Mouse (Mus musculus) G1E (cell line): ENCODE measurements around the gene Ttc3. TPM values are rescaled to one million over a fixed set of nuclear protein-coding genes. Genes with fewer than 3 reads are reported as not detected.
A peak's percentile ranks its signal among the peaks of the same experiment; 100 is the strongest.
"Not testable (repeated sequence)": the region's sequence is repeated elsewhere in the genome, so short reads cannot be mapped to it uniquely, and the experiment has no call there.

Experiments used
- ATAC-seq: 2 replicates; pipeline ENCODE4 v1.8.0; 2016; ENCODE audit warnings: mild to moderate bottlenecking; ENCODE audit not compliant: insufficient number of reproducible peaks, poor library complexity, low FRiP score, severe bottlenecking; ENCODE audit errors: extremely low read depth
- DNase-seq: peaks from one replicate; pipeline ENCODE4 v3.0.0; 2012; ENCODE audit warnings: low spot score
- H3K27me3 ChIP-seq: 2 replicates; pipeline ENCODE4 v1.6.1; 2012; ENCODE audit warnings: mild to moderate bottlenecking, low read length, inconsistent platforms; ENCODE audit not compliant: insufficient read depth
- H3K36me3 ChIP-seq: replicated peaks from 2 replicates; pipeline ENCODE3; 2012; ENCODE audit warnings: mild to moderate bottlenecking, inconsistent platforms
- H3K4me1 ChIP-seq: 2 replicates; pipeline ENCODE4 v1.6.1; 2012; ENCODE audit warnings: low read depth, low read length, inconsistent platforms, mixed read lengths; ENCODE audit not compliant: insufficient read depth
- H3K4me3 ChIP-seq: 2 replicates; pipeline ENCODE4 v1.5.1; 2012; ENCODE audit warnings: low read depth, mild to moderate bottlenecking, inconsistent platforms, low read length, moderate library complexity, mixed read lengths
- H3K9me3 ChIP-seq: replicated peaks from 2 replicates; pipeline ENCODE4 v1.6.1; 2012; ENCODE audit warnings: inconsistent platforms
- CTCF ChIP-seq: IDR thresholded peaks from 2 replicates; pipeline ENCODE4 v1.5.1; 2012; ENCODE audit warnings: low read depth, low read length, inconsistent platforms, mixed read lengths
- GATA1 ChIP-seq: IDR thresholded peaks from 2 replicates; pipeline ENCODE4 v1.6.1; 2012; ENCODE audit warnings: borderline replicate concordance, low read length, inconsistent platforms, mixed read lengths
- GATA2 ChIP-seq: IDR thresholded peaks from 2 replicates; pipeline ENCODE4 v1.6.1; 2012; ENCODE audit warnings: low read depth, low read length, inconsistent platforms, borderline replicate concordance
- POLR2AphosphoS5 ChIP-seq: IDR thresholded peaks from 2 replicates; pipeline ENCODE4 v1.6.1; 2012; ENCODE audit warnings: low read depth, low read length, inconsistent platforms; ENCODE audit not compliant: insufficient replicate concordance
- TAL1 ChIP-seq: conservative IDR thresholded peaks from 2 replicates; pipeline ENCODE4 v1.6.1; 2012; ENCODE audit warnings: low read depth, low read length, inconsistent platforms, mixed read lengths
- polyA plus RNA-seq: library from polyadenylated mRNA; stranded (reverse); fragments of >175 nt; gene quantifications from 2 replicates; pipeline ENCODE4 v1.2.3, GENCODE M21; 2012
- total RNA-seq, 2 experiments: library from RNA; stranded (forward) in 1 of 2; stranded (reverse) in 1 of 2; fragments of 200-1000 nt in 1 of 2; fragments of >200 nt in 1 of 2; fragmentation: Nextera tagmentation in 1 of 2; gene quantifications; 2 replicates each; pipeline ENCODE4 v1.2.3; 2014 to 2017

Gene Ttc3
- total and polyA plus RNA-seq, 3 experiments = 5.0 to 138 (median 135) TPM

DNA sequence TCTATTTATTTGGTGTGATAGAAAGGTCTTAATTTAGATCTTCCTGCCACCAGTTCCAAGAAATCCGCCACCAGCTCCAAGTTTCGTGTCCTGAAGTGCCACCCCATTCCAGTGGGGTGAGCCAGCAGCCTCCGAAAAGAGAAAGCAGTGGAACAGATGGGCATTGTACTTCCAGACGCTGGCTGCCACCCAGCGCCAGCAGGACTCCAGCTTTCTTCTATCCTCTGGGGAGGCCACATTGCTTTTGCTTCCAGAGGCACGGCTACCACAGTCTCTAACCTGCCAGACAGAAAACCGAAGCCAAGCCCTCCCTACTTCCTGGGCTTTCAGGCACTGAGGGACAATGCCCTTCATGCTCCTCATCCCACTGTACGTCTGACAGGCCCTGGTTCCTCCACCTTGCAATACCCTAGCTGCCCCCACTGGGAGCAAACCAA, 102.1 kb downstream of the Ttc3 start:
- DNase-seq (no peak), ATAC-seq (no peak)
- H3K4me3 ChIP-seq = no peak overlapping the region
- peaks cover 39% of the 10 kb centered on the region for H3K36me3 ChIP-seq
- TF ChIP-seq GATA1 = no peak
- no peak for TF ChIP-seq POLR2AphosphoS5
- no peak for TF ChIP-seq GATA2
- TF ChIP-seq TAL1 = no peak
- no peak for TF ChIP-seq CTCF
- no peaks in the 10 kb centered on the region for H3K4me1 ChIP-seq
- H3K27me3 ChIP-seq = no peaks in the 10 kb centered on the region
- H3K9me3 ChIP-seq = no peaks in the 10 kb centered on the region

DNA sequence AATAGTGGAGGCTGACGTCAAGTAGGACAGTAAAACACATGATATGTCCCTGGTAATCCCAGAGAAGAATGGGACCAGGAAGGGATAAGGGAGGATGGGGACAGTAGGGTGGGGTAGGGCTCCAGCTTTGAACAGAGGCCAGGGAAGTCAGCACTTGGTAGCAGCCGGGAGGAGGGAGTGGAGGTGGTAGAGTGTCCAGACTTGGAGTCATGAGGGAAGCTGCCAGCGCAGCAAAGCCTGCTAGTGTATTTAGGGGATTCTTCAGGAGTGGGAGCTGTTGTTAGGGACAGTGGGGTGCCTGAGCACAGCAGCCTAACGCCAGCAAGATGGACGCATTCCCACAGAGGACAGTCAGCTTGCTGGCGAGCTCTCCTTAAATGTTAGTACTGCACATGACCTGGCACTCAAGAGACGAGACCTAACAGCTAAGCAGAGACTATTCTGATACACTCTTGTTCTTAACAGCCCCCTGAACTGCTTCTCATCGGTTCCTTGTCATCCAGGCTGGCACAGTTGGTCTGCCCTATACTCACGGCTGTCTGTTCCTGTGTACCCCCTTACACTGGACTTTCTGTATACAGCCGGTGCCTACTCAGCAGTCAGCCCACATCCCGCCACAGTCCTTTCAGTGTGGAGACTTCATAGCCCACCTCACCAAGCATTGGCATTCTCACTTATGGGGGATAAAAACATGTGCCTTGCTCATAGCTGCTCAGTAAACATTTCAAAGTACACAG, 102.8 kb downstream of the Ttc3 start:
- H3K27me3 ChIP-seq = no peaks in the 10 kb centered on the region
- no peak for ATAC-seq
- no peaks in the 10 kb centered on the region for H3K4me1 ChIP-seq

DNA sequence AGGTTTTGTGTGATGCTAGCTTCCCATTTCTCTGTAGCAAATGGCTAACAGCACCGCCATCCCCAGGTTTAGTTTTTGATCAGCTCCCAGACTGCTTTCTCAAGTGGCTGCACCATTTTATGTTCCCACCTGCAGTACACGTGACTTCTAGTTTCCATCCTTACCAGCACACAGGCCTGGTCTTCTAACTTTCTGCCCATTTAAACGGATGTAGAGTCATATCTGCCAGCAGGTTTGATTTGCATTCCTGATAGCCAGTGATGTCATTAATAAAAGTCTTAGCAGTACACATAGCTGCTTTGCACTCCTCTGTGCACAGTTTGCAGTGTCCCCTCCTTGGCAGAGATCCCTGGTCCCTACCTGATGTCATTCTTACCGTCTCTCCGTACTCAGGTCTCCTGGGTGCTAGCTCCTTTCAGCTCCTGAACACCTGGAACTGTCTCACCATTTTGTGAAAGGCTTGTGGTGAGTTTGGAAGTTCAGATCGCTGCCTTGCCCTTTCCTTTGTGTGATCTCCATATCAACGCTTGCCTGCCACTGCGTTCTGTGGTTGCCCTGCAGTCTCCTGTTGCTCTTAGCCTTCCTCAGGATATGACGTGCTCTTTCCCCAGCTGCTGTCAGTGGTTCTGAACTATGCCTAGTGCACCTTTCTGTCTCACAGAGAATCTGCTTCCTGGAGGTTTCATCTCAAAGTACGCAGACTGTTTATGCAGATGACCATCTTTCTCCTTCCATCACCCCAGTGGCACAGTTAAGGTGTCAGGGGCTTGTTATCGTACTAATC, 114.5 kb downstream of the Ttc3 start:
- Histone ChIP-seq H3K36me3 (no peaks in the 10 kb centered on the region), H3K4me3 (no peak overlapping the region), H3K9me3 (no peaks in the 10 kb centered on the region), H3K4me1 (no peaks in the 10 kb centered on the region), H3K27me3 (peaks cover 9% of the 10 kb centered on the region; the same call in 1 of the 2 replicates)
- DNase-seq (no peak), ATAC-seq (no peak)
- TF ChIP-seq TAL1 (no peak), GATA1 (no peak), POLR2AphosphoS5 (no peak), GATA2 (no peak)

More for the DNA sequence above, 102.8 kb downstream of the Ttc3 start:
- no peak for DNase-seq
- TF ChIP-seq TAL1 = no peak
- no peak for TF ChIP-seq GATA2
- no peak for TF ChIP-seq CTCF
- no peak overlapping the region for H3K4me3 ChIP-seq
- H3K9me3 ChIP-seq = no peaks in the 10 kb centered on the region
- H3K36me3 ChIP-seq = peaks cover 31% of the 10 kb centered on the region

DNA sequence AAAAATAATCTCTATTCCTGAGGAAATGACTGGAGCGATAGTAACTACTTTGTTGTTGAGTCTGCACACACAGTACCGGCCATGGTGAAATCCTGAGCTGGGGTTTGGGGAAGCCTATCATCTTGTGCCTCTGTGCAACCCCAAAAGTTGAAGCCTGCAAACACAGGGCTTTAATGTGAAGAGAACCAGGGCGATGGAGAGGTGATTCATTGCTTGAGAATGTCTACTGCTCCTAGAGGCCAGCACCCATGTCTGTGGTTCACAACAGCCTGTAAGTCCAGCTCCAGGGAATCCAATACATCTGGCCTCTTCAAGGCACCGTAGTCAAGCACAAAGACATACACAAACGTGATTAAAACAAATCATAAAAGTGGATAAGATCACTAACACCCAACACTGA, 116.9 kb downstream of the Ttc3 start:
- no peak for DNase-seq
- H3K4me1 ChIP-seq = no peaks in the 10 kb centered on the region
- no peaks in the 10 kb centered on the region for H3K36me3 ChIP-seq
- no peaks in the 10 kb centered on the region for H3K9me3 ChIP-seq
- no peak for TF ChIP-seq GATA2
- H3K4me3 ChIP-seq = no peak overlapping the region
- H3K27me3 ChIP-seq = peaks cover 9% of the 10 kb centered on the region; the same call in 1 of the 2 replicates
- no peak for ATAC-seq

DNA sequence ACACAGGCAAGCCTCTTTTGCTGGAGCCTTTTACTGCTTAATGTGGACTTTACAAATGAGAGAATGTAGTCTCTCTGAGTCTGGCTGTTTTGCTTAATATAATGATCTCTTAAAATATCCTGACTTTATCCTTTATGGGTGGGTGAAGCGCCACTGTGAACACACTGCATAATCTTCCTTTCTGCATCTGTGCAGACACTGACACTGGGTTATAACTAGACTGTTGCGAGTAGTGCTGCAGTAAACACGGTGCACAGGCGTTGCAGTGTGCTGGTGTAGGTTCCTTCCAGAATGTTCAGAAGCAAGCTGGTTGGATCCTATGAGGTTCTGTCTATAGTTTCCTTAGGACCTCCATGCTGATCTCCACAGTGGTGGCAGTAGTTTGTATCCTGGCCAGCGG, 118.9 kb downstream of the Ttc3 start:
- no peak overlapping the region for H3K4me3 ChIP-seq
- ATAC-seq = no peak
- no peaks in the 10 kb centered on the region for H3K36me3 ChIP-seq
- peaks cover 9% of the 10 kb centered on the region; the same call in 1 of the 2 replicates for H3K27me3 ChIP-seq
- H3K4me1 ChIP-seq = no peaks in the 10 kb centered on the region
- DNase-seq = no peak
- TF ChIP-seq GATA2 (no peak), TAL1 (no peak), POLR2AphosphoS5 (no peak), CTCF (no peak), GATA1 (no peak)
- no peaks in the 10 kb centered on the region for H3K9me3 ChIP-seq

DNA sequence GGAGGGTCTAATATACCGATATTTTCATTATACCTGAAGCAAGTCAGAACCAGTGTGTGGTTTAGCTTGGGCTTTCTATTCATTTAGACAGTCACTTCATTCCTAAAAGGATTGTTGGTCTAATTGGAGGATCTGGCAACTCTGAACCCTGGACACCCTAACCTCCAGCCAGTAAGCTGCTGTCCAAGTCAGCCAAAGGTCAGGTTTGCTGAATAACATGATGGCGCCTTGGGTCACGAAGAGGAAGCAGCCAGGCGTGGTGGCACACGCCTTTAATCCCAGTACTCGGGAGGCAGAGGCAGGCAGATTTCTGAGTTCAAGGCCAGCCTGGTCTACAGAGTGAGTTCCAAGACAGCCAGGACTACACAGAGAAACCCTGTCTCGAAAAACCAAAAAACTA, 126.8 kb downstream of the Ttc3 start:
- Histone ChIP-seq H3K36me3 (peaks cover 61% of the 10 kb centered on the region), H3K4me1 (peaks cover 11% of the 10 kb centered on the region)
- not testable (repeated sequence) for H3K27me3 ChIP-seq, ATAC-seq, H3K4me3 ChIP-seq, DNase-seq, H3K9me3 ChIP-seq

DNA sequence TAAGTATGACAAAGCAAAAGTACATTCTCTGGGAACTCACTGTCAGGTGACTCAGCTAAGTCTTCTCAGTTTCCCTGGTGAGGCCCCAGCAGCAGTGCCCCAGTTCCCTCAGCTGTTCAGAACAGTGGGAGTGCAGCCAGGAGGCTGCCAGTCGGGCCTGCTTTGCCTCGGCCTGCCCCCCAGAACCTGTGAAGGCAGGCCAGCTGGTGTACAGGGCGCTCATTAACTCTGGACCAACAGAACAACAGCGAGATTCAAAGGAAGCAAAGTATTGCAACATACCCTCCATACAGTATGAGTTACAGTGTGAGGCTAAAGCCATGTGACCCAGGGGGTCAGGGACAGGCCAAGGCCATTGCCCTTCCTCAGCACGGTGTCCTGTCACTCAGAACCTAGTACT, 127.5 kb downstream of the Ttc3 start:
- H3K4me3 ChIP-seq = peak overlapping the region; percentile 44; the same call in 1 of the 2 replicates
- peaks cover 11% of the 10 kb centered on the region for H3K4me1 ChIP-seq
- H3K9me3 ChIP-seq = no peaks in the 10 kb centered on the region
- peaks cover 68% of the 10 kb centered on the region for H3K36me3 ChIP-seq
- ATAC-seq (peak; percentile 75), DNase-seq (no peak)
- no peaks in the 10 kb centered on the region for H3K27me3 ChIP-seq
- TF ChIP-seq CTCF = no peak
